Mouse (Mus musculus): ENCODE results near the gene Fyttd1. TPM values are rescaled to one million over a fixed set of nuclear protein-coding genes. Genes with fewer than 3 reads are reported as not detected.
"Not testable (repeated sequence)": the region's sequence is repeated elsewhere in the genome, so short reads cannot be mapped to it uniquely, and the experiment has no call there.

Gene Fyttd1
- total RNA-seq (2017): 55.8 to 78.8 TPM (median 67.5 TPM) in 3 replicates

DNA sequence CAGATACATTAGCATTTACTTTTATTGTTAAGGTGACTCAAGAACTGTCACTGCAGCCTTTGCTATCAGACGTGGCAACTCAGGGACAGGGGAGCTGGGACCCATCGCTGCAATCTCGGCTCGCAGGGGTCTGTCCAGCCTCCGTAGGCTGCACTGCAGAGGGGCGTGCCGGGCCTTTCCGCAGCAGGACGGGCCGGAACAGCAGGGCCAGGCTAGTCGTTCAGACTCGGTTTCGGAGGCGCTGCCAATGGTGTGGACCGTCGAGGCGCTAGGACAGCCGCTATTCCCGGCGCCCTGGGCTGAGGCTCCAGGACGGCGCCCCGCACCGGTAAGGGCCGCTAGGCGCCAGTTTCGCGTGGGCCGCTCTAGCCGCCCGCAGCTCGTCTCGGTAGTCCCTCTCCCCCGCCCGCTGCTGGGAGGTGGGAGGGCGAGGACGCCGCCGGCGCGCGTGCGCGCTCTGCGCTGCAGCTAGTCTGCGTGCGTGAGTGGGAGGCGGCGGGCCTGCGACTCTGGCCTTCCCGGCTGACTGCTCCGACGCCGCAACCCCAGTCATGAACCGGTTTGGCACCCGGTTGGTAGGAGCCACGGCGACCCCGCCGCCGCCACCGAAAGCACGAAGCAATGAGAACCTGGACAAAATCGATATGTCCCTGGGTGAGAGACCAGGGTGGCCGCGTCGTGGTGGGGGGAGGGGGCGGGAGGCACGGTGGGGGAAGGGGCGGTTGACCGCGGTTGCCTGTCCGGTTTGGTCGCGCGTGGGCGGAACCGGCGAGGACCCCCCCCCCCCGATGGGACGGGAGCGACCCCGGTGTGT is at the start of gene Fyttd1, which contains the start of gene Rubcn:
TSS of gene Fyttd1 (plus strand) at position 158 of the 814 bp plus-strand sequence.
TSS of gene Rubcn (minus strand) at position 424 of the 814 bp plus-strand sequence.
- peak; percentile 94 for ATAC-seq (replicated peaks; ENCODE audit: insufficient number of reproducible peaks, low FRiP score, low TSS enrichment, poor library complexity, severe bottlenecking)

DNA sequence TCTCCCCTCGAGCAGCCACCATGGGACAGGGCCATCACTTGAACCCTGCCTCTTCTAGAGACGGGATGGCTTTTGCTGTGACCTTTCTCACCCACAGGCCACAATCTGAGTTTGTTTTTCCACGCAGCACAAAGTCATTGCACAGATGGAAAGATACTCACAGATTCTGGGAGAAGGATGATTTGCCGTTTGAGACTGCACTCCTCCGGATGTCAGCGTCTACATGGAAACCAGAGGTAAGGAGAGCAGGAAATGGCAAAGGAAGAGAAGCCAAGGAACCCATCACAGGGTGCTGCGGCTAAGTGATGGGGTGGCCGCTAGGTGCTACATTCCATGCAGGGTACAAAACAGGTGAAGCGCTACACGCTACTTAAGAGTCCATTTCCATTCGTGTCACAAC is 48.2 kb upstream of the Fyttd1 start:
- no peak for ATAC-seq (replicated peaks; ENCODE audit: insufficient number of reproducible peaks, low FRiP score, low TSS enrichment, poor library complexity, severe bottlenecking)

DNA sequence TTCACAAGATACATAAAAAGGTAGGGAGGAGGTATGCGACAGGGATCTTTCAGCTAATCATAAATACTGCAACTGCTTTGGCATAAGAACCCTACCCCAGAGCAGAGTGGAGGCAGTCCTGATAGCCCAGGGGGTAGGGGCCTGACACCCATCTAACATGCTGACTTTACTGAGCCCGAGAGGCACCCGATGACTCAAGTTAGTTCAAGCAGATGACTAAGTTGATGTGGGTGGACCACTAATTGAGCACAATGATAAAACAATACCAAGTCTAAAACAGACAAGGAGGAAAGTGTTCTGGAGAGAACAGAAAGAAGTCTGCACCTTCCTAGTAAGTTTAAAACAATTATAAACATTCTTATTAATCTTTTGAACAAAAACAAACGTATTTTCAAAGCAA is 45.8 kb upstream of the Fyttd1 start:
- no peak for ATAC-seq (replicated peaks; ENCODE audit: insufficient number of reproducible peaks, low FRiP score, low TSS enrichment, poor library complexity, severe bottlenecking)

DNA sequence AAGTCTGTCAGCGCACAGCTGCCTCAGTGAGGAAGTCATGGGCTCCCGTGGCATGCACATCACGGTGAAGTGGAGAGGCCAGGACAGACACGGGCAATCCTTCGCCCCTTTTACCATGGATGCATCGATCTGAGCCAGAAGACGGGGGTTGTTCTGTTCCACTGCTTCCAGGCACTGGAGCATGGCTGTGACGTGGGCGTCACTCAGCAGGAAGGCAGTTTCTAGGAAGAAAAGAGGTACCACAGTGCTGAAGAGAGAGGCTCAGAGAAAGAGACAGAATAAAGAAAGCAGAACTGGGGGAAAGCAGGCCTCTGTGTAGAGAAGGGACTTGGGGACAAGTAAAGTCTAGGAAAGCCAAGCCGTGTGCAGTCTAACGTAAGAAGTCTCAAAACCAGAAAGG is 30.2 kb upstream of the Fyttd1 start:
- ATAC-seq (replicated peaks; ENCODE audit: insufficient number of reproducible peaks, low FRiP score, low TSS enrichment, poor library complexity, severe bottlenecking): no peak

DNA sequence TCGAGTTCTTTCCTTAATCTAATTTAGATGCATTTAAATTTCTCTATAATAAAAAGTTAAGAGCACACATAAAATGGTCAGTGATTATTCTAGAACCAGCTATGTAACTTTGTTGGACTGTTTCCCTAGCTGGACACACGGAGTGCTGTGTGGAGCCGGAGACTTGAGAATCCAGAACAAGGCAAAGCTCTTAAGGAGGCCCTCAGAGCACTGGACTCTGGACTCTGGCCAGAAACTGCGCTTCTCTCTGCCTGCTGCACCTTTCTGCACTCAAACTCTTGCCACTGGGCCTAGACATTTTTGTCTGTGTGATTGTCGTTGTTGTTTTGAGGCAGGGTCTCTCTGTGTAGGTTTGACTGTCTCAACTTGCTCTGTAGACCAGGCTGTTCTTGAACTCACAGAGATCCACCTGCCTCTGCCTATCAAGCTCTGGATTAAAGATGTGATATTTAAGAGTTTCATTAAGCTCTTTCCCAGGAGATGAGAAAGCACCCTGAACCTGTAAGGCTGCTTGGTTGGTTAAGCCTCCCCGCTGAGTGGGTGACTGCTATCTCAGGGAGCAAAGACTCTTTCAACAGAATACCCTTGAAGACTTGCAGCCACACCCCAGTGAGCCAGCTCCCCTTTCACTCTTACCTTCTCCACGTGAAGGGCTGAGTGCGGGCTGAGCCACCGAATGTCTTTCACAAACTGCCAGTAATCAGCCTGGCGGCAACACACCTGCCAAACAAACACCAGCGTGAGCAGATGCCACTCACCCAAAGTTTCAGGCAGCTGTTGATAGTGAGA is 28.1 kb upstream of the Fyttd1 start:
- ATAC-seq (replicated peaks; ENCODE audit: insufficient number of reproducible peaks, low FRiP score, low TSS enrichment, poor library complexity, severe bottlenecking): no peak

DNA sequence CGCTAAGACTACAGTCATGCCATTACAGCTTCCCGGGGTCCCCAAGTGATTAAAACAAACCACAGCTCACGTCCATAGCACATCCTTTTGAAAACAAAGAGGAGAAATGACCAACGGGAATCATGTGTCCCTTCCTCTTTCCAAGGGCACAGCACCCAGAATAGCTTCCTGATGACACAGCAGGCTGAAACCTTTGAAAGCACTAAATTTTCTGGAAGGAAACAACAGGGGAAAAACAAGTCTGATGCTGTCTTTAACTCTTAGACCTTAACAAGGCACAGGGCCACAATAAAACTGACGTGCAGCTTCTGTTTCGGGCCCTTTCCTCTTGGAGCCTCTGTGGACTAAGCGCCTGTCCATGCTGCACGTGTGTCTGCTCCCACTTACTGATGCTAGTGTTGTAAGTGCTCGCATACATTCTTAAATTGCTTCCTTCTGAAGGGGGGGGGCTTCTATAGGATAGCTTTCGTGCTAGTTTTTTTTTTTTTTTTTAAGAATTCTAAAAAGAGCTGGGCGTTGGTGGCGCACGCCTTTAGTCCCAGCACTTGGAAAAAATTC is 23.7 kb upstream of the Fyttd1 start:
- ATAC-seq (replicated peaks; ENCODE audit: insufficient number of reproducible peaks, low FRiP score, low TSS enrichment, poor library complexity, severe bottlenecking): no peak

DNA sequence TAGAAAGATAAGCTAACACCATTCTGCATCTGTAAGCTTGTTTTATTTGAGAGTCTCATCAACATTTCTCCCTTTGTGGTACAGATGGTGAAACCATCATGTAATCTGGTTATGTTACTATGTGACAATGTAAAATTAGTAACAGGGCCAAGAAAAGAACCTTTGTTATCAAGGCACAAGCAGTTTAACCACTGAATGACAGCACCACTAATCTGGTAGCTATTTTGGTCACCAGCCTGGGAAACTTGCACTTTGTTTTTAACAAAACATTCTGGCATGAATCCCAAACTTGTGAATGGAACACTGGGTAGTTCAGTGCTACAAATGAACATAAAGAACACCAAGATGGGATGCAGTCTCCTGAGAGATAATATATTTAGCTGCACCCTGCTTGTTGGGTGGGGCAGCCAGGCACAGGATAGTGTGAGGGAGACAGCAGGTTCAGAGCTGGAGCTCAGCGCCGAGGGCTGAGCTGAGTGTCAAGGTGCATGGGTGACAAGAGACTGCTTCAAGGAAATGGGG is 23.2 kb upstream of the Fyttd1 start:
- ATAC-seq (replicated peaks; ENCODE audit: insufficient number of reproducible peaks, low FRiP score, low TSS enrichment, poor library complexity, severe bottlenecking): no peak

DNA sequence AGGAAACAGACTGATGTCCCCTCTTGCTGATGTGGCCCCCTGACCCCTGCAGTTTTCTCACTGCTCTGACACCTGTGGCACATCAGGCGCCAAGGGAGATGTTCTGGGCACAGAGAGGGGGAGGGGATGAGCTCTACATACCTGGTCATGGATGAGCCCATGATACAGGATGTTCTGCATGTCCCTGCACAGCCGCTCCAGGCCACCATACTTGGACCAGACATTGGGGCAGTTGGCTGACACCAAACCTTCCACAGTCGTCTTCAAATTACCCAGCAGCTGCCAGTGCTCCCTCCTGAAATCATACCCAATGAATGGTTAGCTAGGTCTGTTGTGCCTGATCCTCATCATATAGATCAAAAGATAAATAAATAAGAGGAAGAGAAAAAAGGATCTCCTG is 20.5 kb upstream of the Fyttd1 start:
- no peak for ATAC-seq (replicated peaks; ENCODE audit: insufficient number of reproducible peaks, low FRiP score, low TSS enrichment, poor library complexity, severe bottlenecking)

DNA sequence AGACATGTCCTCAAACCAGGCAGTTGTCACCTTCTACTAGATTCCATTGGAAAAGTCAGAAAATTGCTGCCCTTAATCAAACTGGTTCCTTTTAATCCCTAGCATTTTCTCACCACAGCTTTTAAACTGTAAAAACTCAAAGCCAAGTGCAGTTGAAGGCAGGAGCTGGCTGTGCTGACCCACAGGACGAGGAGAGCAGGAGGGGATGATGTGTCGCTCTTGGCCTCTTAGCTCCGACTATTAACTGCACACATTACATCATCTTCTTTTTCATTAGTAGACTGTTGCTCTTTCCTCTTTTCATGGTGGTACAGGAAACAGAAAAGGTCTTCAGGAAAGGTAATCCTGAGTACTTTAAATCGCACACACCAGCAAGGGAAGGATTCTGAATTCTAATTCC is 18.9 kb upstream of the Fyttd1 start:
- ATAC-seq (replicated peaks; ENCODE audit: insufficient number of reproducible peaks, low FRiP score, low TSS enrichment, poor library complexity, severe bottlenecking): no peak

DNA sequence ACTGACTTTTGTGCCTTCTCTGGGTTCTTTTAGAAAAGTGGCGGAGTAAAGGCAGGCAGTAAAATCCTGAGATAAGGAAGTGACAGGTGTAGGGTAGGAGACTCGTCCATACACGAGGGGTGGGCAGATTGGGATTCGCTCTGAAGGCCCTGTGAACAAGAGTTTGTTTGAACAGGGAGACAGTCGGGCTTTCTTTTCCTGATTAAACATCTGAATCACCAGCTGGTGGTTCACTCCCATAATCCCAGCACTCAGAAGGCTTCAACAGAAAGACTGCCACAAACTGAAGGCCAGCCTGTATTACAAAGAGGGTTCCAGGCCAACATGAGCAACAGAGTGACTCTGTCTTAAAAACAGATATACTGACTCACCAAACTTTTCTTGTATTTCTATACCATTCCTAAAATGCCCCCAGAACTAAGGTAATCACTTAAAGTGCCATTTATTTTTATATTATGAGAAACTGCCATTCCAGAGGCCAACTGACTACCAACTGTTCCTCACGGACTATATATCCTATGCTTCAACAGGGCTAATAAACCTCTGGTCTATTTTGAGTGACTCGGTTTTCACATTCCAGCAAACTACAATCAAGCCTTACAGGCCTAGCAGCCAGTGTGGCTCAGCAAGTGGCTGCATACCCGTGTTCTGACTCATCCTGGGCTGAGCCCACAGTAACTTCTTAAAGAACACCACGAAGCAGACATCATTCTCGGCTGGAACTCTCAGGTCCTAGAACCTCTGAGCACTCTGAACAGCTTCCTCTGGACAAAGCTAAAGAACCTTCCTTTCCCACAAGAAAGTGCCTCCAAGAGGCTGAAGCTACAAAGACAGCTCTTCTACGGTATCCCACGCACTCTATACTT is 18.3 kb upstream of the Fyttd1 start:
- no peak for ATAC-seq (replicated peaks; ENCODE audit: insufficient number of reproducible peaks, low FRiP score, low TSS enrichment, poor library complexity, severe bottlenecking)

DNA sequence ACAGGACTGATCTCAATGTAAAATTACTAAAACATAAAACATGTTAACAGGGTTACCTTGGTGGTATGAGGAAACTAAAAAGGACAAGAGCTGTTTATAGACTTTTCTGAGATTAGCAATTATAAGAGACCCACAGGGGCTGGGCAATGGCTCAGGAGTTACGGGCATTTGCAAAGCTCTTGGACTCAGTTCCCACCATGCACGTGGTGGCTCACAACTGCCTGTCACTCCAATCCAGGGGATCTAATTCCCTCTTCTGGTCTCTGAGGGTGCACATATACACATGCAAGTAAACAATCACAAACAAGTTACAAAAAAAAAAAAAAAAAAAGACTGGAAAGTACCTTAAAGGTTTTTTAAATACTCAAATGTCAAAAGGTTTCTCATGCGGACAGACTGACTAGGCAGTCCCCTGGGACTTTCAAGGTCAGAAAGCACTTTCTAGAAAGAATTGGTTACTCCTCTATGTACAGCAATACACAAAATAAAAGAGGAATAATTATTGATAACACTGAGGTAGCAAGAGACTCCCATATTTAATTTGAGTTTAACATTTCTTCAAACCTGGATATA is 15.4 kb upstream of the Fyttd1 start:
- ATAC-seq (replicated peaks; ENCODE audit: insufficient number of reproducible peaks, low FRiP score, low TSS enrichment, poor library complexity, severe bottlenecking): no peak

DNA sequence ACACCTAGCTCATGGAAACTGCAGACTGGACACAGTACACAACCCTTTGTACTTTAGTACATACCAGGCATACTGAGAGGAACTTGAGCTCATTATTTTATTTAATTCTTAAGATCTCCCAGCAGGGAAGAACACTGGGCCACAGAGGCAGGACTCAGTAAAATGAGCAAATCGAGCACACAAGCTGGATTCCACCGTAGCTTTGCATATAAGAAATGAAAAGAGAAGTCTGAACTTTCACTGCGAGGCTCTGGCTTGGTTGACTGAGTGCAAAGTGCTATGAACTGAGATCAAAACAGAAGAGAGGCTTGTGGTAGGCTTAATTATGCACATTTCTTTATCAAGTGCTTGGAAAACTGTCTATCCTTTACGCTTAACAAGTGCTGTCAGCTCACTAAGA is 11.9 kb upstream of the Fyttd1 start:
- no peak for ATAC-seq (replicated peaks; ENCODE audit: insufficient number of reproducible peaks, low FRiP score, low TSS enrichment, poor library complexity, severe bottlenecking)

DNA sequence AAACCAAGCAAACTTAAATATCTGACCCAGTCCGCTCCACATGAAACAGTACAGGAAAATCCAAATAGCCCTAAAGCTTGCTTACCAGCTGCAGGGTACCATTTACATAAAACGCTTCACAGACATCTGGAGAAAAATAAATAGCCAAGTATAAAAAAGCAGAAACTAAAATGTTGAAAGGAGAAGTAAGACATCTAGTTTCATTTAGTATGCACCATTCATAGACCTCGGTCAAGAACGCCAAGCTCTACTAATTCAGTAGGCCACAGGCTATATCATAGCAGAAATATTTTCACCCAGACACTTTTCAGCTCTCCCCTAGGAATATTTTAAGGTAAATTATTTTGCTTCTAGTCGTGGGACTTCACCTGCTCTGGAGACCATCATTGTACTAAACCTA is 10.6 kb upstream of the Fyttd1 start:
- ATAC-seq (replicated peaks; ENCODE audit: insufficient number of reproducible peaks, low FRiP score, low TSS enrichment, poor library complexity, severe bottlenecking): no peak

DNA sequence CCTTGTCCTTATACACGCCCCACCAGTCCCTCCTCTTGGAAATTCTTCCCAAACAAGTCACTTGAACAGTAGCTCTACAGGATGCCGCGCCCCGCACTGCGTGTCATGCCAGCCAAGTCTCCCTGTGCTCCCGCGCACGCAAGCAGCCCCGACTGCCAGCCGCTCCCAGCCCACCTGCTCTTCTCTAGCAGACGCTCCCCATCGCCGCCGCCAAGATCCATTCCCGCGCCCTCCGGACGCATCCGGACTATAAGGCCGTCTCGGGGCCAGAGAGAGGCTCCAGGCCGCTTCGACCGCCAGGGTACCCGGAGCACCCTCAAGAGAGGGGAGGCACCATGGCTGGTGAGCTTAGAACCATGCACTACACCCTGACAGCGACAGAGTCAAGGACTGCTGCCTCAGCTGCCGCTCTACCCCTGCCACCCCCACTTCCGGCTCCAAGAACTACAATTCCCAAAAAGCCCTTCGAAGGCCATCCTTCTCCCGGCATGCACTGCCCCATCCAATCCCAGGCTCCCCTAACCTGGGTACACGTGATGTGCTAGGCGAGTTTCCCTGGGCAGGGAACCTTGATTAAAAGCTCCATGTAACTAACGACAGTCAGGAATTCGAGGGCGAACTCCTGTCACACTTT is 9.3 kb upstream of the Fyttd1 start:
- peak; percentile 98 for ATAC-seq (replicated peaks; ENCODE audit: insufficient number of reproducible peaks, low FRiP score, low TSS enrichment, poor library complexity, severe bottlenecking)

DNA sequence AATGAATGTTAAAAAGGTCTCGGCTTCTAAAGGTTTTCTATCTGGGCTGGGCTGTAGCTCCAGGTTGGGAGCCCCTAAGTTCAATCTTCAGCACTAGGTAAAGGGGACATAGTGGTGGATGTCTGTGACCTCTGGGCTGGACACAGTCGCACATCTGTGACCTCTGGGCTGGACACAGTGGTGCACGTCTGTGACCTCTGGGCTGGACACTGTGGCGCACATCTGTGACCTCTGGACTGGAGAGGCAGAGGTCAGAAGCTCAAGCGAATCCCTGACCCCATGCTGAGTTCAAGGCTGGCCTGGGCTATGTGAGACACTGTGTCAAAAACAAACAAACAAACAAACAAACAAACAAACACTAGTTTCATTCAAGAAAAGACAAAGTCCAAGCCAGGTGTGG is 7.1 kb upstream of the Fyttd1 start:
- ATAC-seq (replicated peaks; ENCODE audit: insufficient number of reproducible peaks, low FRiP score, low TSS enrichment, poor library complexity, severe bottlenecking): no peak

DNA sequence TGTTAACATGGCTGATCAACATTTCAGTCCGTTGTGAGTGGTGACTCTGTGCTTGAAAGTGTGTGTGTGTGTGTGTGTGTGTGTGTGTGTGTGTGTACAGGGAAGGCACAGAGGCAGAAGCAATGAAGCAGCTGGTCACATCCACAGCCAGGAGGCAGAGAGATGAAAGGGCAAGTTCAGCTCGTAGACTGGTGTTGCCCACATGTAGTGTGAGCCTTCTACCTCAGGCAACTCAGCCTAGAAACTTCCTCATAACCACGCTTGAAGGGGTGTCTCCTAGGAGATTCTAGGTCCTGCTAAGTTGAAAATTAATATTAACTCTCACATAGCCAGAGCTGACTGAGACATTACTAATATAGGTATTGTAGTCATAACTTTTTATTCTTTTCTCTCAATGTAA is 3.9 kb upstream of the Fyttd1 start:
- no peak for ATAC-seq (replicated peaks; ENCODE audit: insufficient number of reproducible peaks, low FRiP score, low TSS enrichment, poor library complexity, severe bottlenecking)

DNA sequence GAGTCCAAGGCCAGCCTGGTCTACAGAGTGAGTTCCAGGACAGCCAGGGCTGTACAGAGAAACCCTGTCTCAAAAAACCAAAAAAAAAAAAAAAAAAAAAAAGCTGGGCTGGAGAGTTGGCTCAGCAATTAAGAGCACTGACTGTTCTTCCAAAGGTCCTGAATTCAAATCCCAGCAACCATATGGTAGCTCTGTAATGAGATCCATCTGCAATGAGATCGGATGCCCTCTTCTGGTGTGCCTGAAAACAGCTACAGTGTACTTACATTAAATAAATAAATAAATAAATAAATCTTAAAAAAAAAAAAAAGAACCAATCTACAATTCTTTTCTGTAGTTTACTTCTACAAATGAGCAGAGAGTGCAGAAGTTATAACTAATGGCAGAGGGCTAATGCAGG is 2.0 kb upstream of the Fyttd1 start:
- ATAC-seq (replicated peaks; ENCODE audit: insufficient number of reproducible peaks, low FRiP score, low TSS enrichment, poor library complexity, severe bottlenecking): not testable (repeated sequence)

DNA sequence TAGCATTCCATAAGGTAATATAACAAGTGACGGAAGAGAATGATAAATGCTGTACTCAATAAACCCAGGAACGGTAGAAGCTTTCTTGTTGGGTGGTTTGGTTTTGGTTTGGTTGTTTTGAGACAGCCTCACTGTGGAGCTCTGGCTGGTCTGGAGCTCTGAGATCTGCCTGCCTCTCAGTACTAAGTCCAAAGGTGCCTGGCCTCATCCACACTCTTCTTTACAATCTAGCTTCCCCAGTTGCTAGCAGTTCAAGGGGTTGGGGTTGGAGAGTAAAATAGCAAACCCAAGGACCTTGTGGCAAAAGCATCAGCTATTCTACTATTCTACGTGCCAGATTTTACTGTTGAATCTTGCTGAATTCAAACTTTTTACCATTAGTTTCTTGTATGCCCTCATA is 1.5 kb upstream of the Fyttd1 start:
- ATAC-seq (replicated peaks; ENCODE audit: insufficient number of reproducible peaks, low FRiP score, low TSS enrichment, poor library complexity, severe bottlenecking): no peak

Data from monocyte, adult 5-6 weeks (primary cell).